ENCODE assay signal across 9 mouse cellular contexts in genomic region chr9:45932571-45933415, GRCm38 (mm10). TPM values are rescaled to one million over a fixed set of nuclear protein-coding genes. Genes with fewer than 3 reads are reported as not detected.
A peak's percentile ranks its signal among the peaks of the same experiment; 100 is the strongest.
DNase-seq lines count a peak whose midpoint lies in the region; ATAC-seq and TF ChIP-seq lines count a peak whose summit lies in the region.
"Had no signal": no experiment of that assay in that cellular context is flagged by ENCODE, and none has a peak within 500 bp of the region (broad histone marks: within the 10 kb centered on the region; RNA-seq: fewer than 3 reads in every experiment).

No protein-coding gene starts in this region.

- peak overlapping the region; percentile 2; the same call in 1 of the 2 replicates for H3K27ac ChIP-seq in spleen, adult 2 months (ENCODE audit: insufficient read depth, low read length)
- peak overlapping the region; percentile 67 for H3K27ac ChIP-seq in stomach, embryonic 16.5 days (ENCODE audit: low read length)
- no peak overlapping the region for H3K27ac ChIP-seq in hindbrain, embryonic 14.5 days
- H3K27ac ChIP-seq: limb, embryonic 12.5 days had no signal

- H3K9me3 ChIP-seq in stomach, embryonic 16.5 days (replicated peaks; ENCODE audit: control insufficient read depth, low read length): no peaks in the 10 kb centered on the region
- no peaks in the 10 kb centered on the region for H3K9me3 ChIP-seq in hindbrain, embryonic 14.5 days (ENCODE audit: control insufficient read depth, low read length)
- H3K9me3 ChIP-seq: limb, embryonic 12.5 days had no signal

- TF ChIP-seq CTCF in spleen, adult 2 months (IDR thresholded peaks at IDR 0.05; ENCODE audit: extremely low read depth, insufficient read depth, insufficient read length, insufficient replicate concordance): no peak

- no peak for TF ChIP-seq POLR2A in spleen, adult 2 months (IDR thresholded peaks at IDR 0.05; ENCODE audit: low read depth, low read length)

- H3K4me1 ChIP-seq in spleen, adult 2 months (ENCODE audit: control insufficient read depth, insufficient read depth, insufficient read length): no peaks in the 10 kb centered on the region
- peaks cover 15% of the 10 kb centered on the region for H3K4me1 ChIP-seq in stomach, embryonic 16.5 days (ENCODE audit: control insufficient read depth, insufficient read depth, low read length)
- no peaks in the 10 kb centered on the region for H3K4me1 ChIP-seq in hindbrain, embryonic 14.5 days (replicated peaks; ENCODE audit: control insufficient read depth, insufficient read depth, low read length)

- ATAC-seq in stomach, embryonic 16.5 days (ENCODE audit: insufficient read depth, low FRiP score): no peak
- ATAC-seq in hindbrain, embryonic 14.5 days (ENCODE audit: low FRiP score): no peak

- H3K9ac ChIP-seq in stomach, embryonic 16.5 days (ENCODE audit: low read length): peak overlapping the region; percentile 54
- no peak overlapping the region for H3K9ac ChIP-seq in hindbrain, embryonic 14.5 days
- H3K9ac ChIP-seq: limb, embryonic 12.5 days had no signal

- no peak overlapping the region for H3K4me3 ChIP-seq in spleen, adult 2 months (ENCODE audit: extremely low read depth, insufficient read depth, insufficient read length)
- H3K4me3 ChIP-seq in stomach, embryonic 16.5 days (replicated peaks; ENCODE audit: low read length): peak overlapping the region; percentile 41
- no peak overlapping the region for H3K4me3 ChIP-seq in hindbrain, embryonic 14.5 days (replicated peaks; ENCODE audit: low read length)
- H3K4me3 ChIP-seq: limb, embryonic 12.5 days had no signal

- no peaks in the 10 kb centered on the region for H3K27me3 ChIP-seq in spleen, adult 2 months (ENCODE audit: control insufficient read depth, insufficient read depth, low read length)
- H3K27me3 ChIP-seq in stomach, embryonic 16.5 days (ENCODE audit: control insufficient read depth, insufficient read depth, low read length): no peaks in the 10 kb centered on the region
- no peaks in the 10 kb centered on the region for H3K27me3 ChIP-seq in hindbrain, embryonic 14.5 days (ENCODE audit: control insufficient read depth, insufficient read depth, low read length)

- peaks cover 13% of the 10 kb centered on the region for H3K36me3 ChIP-seq in spleen, adult 2 months (ENCODE audit: control insufficient read depth, insufficient read depth, low read length)
- peaks cover 11% of the 10 kb centered on the region; the same call in 1 of the 2 replicates for H3K36me3 ChIP-seq in stomach, embryonic 16.5 days (ENCODE audit: control insufficient read depth, insufficient read depth, low read length)
- H3K36me3 ChIP-seq in hindbrain, embryonic 14.5 days (replicated peaks; ENCODE audit: control insufficient read depth, insufficient read depth): peaks cover 38% of the 10 kb centered on the region

- DNase-seq in heart, adult 11 months: peak; percentile 92
- DNase-seq in heart, adult 8-10 months (ENCODE audit: low spot score): no peak
- no peak for DNase-seq in spleen, adult 2 months (ENCODE audit: low read depth in 1 of 2, low spot score in 2 of 2)
- no peak for DNase-seq in spleen, adult 12 weeks (ENCODE audit: low spot score)
- peak; percentile 60 for DNase-seq in layer of hippocampus, adult 9-11 months
- DNase-seq in hindbrain, embryonic 14.5 days (ENCODE audit: low spot score): no peak
- DNase-seq in cerebellum, adult 11 months: no peak

- 66% methylated on average over 11 of the region's 11 CpGs for WGBS in spleen, adult 2 months
- whole genome bisulfite sequencing in stomach, embryonic 16.5 days: 54% methylated on average over 11 of the region's 11 CpGs
- WGBS in hindbrain, embryonic 14.5 days: 76% methylated on average over 11 of the region's 11 CpGs

- H3K4me2 ChIP-seq in stomach, embryonic 16.5 days (ENCODE audit: low read depth, low read length): peak overlapping the region; percentile 38
- H3K4me2 ChIP-seq in hindbrain, embryonic 14.5 days (replicated peaks): no peak overlapping the region
- H3K4me2 ChIP-seq: limb, embryonic 12.5 days had no signal

RNA-seq across cellular contexts. Expression of gene Tagln, which starts 3.1 kb away (rescaled TPM):
- total RNA-seq in heart, adult 8-10 months (2022): 10 to 100 TPM; 33.4 to 69.1 (median 50.0) TPM
- 103 and 140 TPM in 2 replicates for polyA plus RNA-seq in spleen, adult 2 months (2012; rRNA removed)
- 572 and 707 TPM in 2 replicates for polyA plus RNA-seq in stomach, embryonic 16.5 days (2015; fragmentation: Nextera tagmentation; extraction: Ambion mirVana)
- 10.3 and 10.5 TPM in 2 replicates for polyA plus RNA-seq in hindbrain, embryonic 14.5 days (2014; fragmentation: Nextera tagmentation; extraction: Ambion mirVana)

RNA-seq across cellular contexts. Expression of gene Sidt2, which starts 22.3 kb away (rescaled TPM):
- 10 to 100 TPM; 62.1 to 77.4 (median 69.0) TPM for total RNA-seq in heart, adult 8-10 months (2022)
- 322 and 583 TPM in 2 replicates for polyA plus RNA-seq in spleen, adult 2 months (2012; rRNA removed)
- 40.9 and 41.7 TPM in 2 replicates for polyA plus RNA-seq in stomach, embryonic 16.5 days (2015; fragmentation: Nextera tagmentation; extraction: Ambion mirVana)
- polyA plus RNA-seq in hindbrain, embryonic 14.5 days (2014; fragmentation: Nextera tagmentation; extraction: Ambion mirVana): 48.9 and 55.3 TPM in 2 replicates

RNA-seq across cellular contexts. Expression of gene Rnf214, which starts 26.1 kb away (rescaled TPM):
- 10 to 100 TPM; 32.6 to 36.7 (median 34.0) TPM for total RNA-seq in heart, adult 8-10 months (2022)
- 7.7 and 9.6 TPM in 2 replicates for polyA plus RNA-seq in spleen, adult 2 months (2012; rRNA removed)
- 34.5 and 39.8 TPM in 2 replicates for polyA plus RNA-seq in stomach, embryonic 16.5 days (2015; fragmentation: Nextera tagmentation; extraction: Ambion mirVana)
- 107 and 109 TPM in 2 replicates for polyA plus RNA-seq in hindbrain, embryonic 14.5 days (2014; fragmentation: Nextera tagmentation; extraction: Ambion mirVana)

RNA-seq across cellular contexts. Expression of gene Pcsk7, which starts 26.5 kb away (rescaled TPM):
- total RNA-seq in heart, adult 8-10 months (2022): 10 to 100 TPM; 12.9 to 15.7 (median 14.6) TPM
- 23.8 and 28.9 TPM in 2 replicates for polyA plus RNA-seq in spleen, adult 2 months (2012; rRNA removed)
- polyA plus RNA-seq in stomach, embryonic 16.5 days (2015; fragmentation: Nextera tagmentation; extraction: Ambion mirVana): 25.3 and 26.9 TPM in 2 replicates
- 15.0 and 17.7 TPM in 2 replicates for polyA plus RNA-seq in hindbrain, embryonic 14.5 days (2014; fragmentation: Nextera tagmentation; extraction: Ambion mirVana)

Comparison
In these comparisons a context has a peak if more than half of its experiments do, and no peak if none do; other contexts are left out.
1. DNase-seq: peak in heart, adult 11 months (single experiment) and layer of hippocampus, adult 9-11 months (single experiment); none in heart, adult 8-10 months (single experiment), spleen, adult 2 months (0 of 2), spleen, adult 12 weeks (single experiment), hindbrain, embryonic 14.5 days (single experiment) and cerebellum, adult 11 months (single experiment).